Mouse (Mus musculus) kidney, postnatal 0 days (tissue): ENCODE measurements at regions not wholly inside any gene's neighbourhood (a gene's known extent, or its start where the extent isn't known, plus 50 kb on each side); places are given as distances from the start of the nearest gene placed in this dataset.

Experiments used
- ATAC-seq: fragments of 200-750 bp; cut with Nextera tagmentation; replicated peaks from 2 replicates; pipeline ENCODE4 v1.8.0; 2017; ENCODE audit warnings: low read depth, moderate number of reproducible peaks, moderate TSS enrichment, moderate library complexity; ENCODE audit not compliant: low FRiP score
- DNase-seq: peaks from one replicate; pipeline ENCODE4 v3.0.0-alpha.2; 2016; ENCODE audit warnings: low spot score
- H3K27ac ChIP-seq: fragments of 300-500 bp; sonication (generic); 2 replicates; pipeline ENCODE4 v1.5.1; 2014; ENCODE audit warnings: mild to moderate bottlenecking
- H3K27me3 ChIP-seq: fragments of 300-500 bp; sonication (generic); 2 replicates; pipeline ENCODE4 v1.6.1; 2014; ENCODE audit warnings: low read length, mixed read lengths; ENCODE audit not compliant: insufficient read depth
- H3K36me3 ChIP-seq: fragments of 300-500 bp; sonication (generic); 2 replicates; pipeline ENCODE4 v1.6.1; 2014; ENCODE audit warnings: low read length, mixed read lengths; ENCODE audit not compliant: insufficient read depth
- H3K4me1 ChIP-seq: fragments of 300-500 bp; sonication (generic); replicated peaks from 2 replicates; pipeline ENCODE4 v1.6.1; 2014; ENCODE audit warnings: antibody characterized with exemption, low read length, mixed read lengths; ENCODE audit not compliant: insufficient read depth
- H3K4me2 ChIP-seq: fragments of 300-500 bp; sonication (generic); 2 replicates; pipeline ENCODE4 v1.6.1; 2014; ENCODE audit warnings: mild to moderate bottlenecking, low read length, moderate library complexity, mixed read lengths
- H3K4me3 ChIP-seq: fragments of 300-500 bp; sonication (generic); replicated peaks from 2 replicates; pipeline ENCODE4 v1.5.1; 2014; ENCODE audit warnings: low read depth, low read length
- H3K9ac ChIP-seq: fragments of 300-500 bp; sonication (generic); 2 replicates; pipeline ENCODE4 v1.6.1; 2014; ENCODE audit warnings: low read depth, low read length
- H3K9me3 ChIP-seq: fragments of 300-500 bp; sonication (generic); replicated peaks from 2 replicates; pipeline ENCODE4 v1.6.1; 2016; ENCODE audit warnings: low read length, inconsistent platforms, mixed read lengths
- CTCF ChIP-seq: IDR thresholded peaks from 2 replicates; pipeline ENCODE4 v1.5.1; 2016; ENCODE audit warnings: antibody characterized with exemption, low read depth, mild to moderate bottlenecking, moderate library complexity
- WGBS: fragments of 180-500 bp; shearing (Covaris S2); extraction: QIAGEN DNeasy Blood & Tissue Kit; methylation state at CpG from one replicate; pipeline ENCODE4 v1.1.7; 2014; 5-methylcytosine and 5-hydroxymethylcytosine counted together

GRCm38 (mm10) chr2:7954210-7954609 lies 444.8 kb upstream of the Celf2 start:
- no peaks in the 10 kb centered on the region for H3K36me3 ChIP-seq
- no peak overlapping the region for H3K4me3 ChIP-seq
- no peak overlapping the region for H3K9ac ChIP-seq
- WGBS = 66% methylated on average over 2 of the region's 2 CpGs
- no peak for ATAC-seq
- no peak overlapping the region for H3K4me2 ChIP-seq
- H3K4me1 ChIP-seq = no peaks in the 10 kb centered on the region
- H3K27me3 ChIP-seq = no peaks in the 10 kb centered on the region
- DNase-seq = no peak
- H3K27ac ChIP-seq = no peak overlapping the region
- no peaks in the 10 kb centered on the region for H3K9me3 ChIP-seq
- no peak for TF ChIP-seq CTCF

GRCm38 (mm10) chr2:7952846-7953245 lies 443.5 kb upstream of the Celf2 start:
- no peaks in the 10 kb centered on the region for H3K9me3 ChIP-seq
- H3K27me3 ChIP-seq = no peaks in the 10 kb centered on the region
- H3K9ac ChIP-seq = no peak overlapping the region
- 86% methylated on average over 2 of the region's 2 CpGs for WGBS
- H3K36me3 ChIP-seq = no peaks in the 10 kb centered on the region
- no peak for DNase-seq
- H3K4me1 ChIP-seq = no peaks in the 10 kb centered on the region
- no peak overlapping the region for H3K4me3 ChIP-seq
- no peak for ATAC-seq
- no peak overlapping the region for H3K4me2 ChIP-seq
- TF ChIP-seq CTCF = no peak
- H3K27ac ChIP-seq = no peak overlapping the region

GRCm38 (mm10) chr2:7944946-7945345 lies 435.6 kb upstream of the Celf2 start:
- ATAC-seq = no peak

GRCm38 (mm10) chr2:7933617-7934016 lies 424.3 kb upstream of the Celf2 start:
- WGBS = 79% methylated on average over 6 of the region's 6 CpGs

More at GRCm38 (mm10) chr2:7944946-7945345, 435.6 kb upstream of the Celf2 start:
- no peaks in the 10 kb centered on the region for H3K36me3 ChIP-seq
- H3K4me1 ChIP-seq = no peaks in the 10 kb centered on the region
- no peaks in the 10 kb centered on the region for H3K27me3 ChIP-seq
- 60% methylated on average over 2 of the region's 2 CpGs for WGBS
- H3K4me2 ChIP-seq = no peak overlapping the region
- no peak overlapping the region for H3K4me3 ChIP-seq
- H3K9ac ChIP-seq = no peak overlapping the region
- DNase-seq = peak; percentile 12
- peak; percentile 13; the same call in 1 of the 2 replicates for TF ChIP-seq CTCF
- H3K9me3 ChIP-seq = no peaks in the 10 kb centered on the region
- no peak overlapping the region for H3K27ac ChIP-seq

GRCm38 (mm10) chr2:7906271-7906670 lies 396.9 kb upstream of the Celf2 start:
- no peaks in the 10 kb centered on the region for H3K36me3 ChIP-seq
- ATAC-seq = no peak
- 33% methylated on average over 1 of the region's 1 CpGs for WGBS
- TF ChIP-seq CTCF = no peak
- no peak overlapping the region for H3K9ac ChIP-seq
- H3K4me1 ChIP-seq = no peaks in the 10 kb centered on the region
- H3K4me2 ChIP-seq = no peak overlapping the region
- H3K27me3 ChIP-seq = no peaks in the 10 kb centered on the region
- no peak overlapping the region for H3K4me3 ChIP-seq
- no peaks in the 10 kb centered on the region for H3K9me3 ChIP-seq
- DNase-seq = no peak
- no peak overlapping the region for H3K27ac ChIP-seq

More at GRCm38 (mm10) chr2:7933617-7934016, 424.3 kb upstream of the Celf2 start:
- ATAC-seq (no peak), DNase-seq (no peak)
- H3K4me1 ChIP-seq = no peaks in the 10 kb centered on the region
- no peaks in the 10 kb centered on the region for H3K9me3 ChIP-seq
- no peak overlapping the region for H3K4me3 ChIP-seq
- H3K27ac ChIP-seq = no peak overlapping the region
- TF ChIP-seq CTCF = no peak
- no peaks in the 10 kb centered on the region for H3K27me3 ChIP-seq
- no peaks in the 10 kb centered on the region for H3K36me3 ChIP-seq
- no peak overlapping the region for H3K9ac ChIP-seq
- no peak overlapping the region for H3K4me2 ChIP-seq

GRCm38 (mm10) chr2:7893787-7894186 lies 384.4 kb upstream of the Celf2 start:
- no peaks in the 10 kb centered on the region for H3K9me3 ChIP-seq
- no peak for ATAC-seq
- no peak overlapping the region for H3K4me2 ChIP-seq
- 78% methylated on average over 3 of the region's 3 CpGs for WGBS
- H3K9ac ChIP-seq = no peak overlapping the region
- H3K36me3 ChIP-seq = no peaks in the 10 kb centered on the region
- no peak overlapping the region for H3K4me3 ChIP-seq
- no peak for DNase-seq
- TF ChIP-seq CTCF = no peak
- H3K27me3 ChIP-seq = no peaks in the 10 kb centered on the region
- H3K4me1 ChIP-seq = no peaks in the 10 kb centered on the region
- no peak overlapping the region for H3K27ac ChIP-seq
